Mouse (Mus musculus) midbrain, postnatal 0 days (tissue): ENCODE measurements at regions not wholly inside any gene's neighbourhood (a gene's known extent, or its start where the extent isn't known, plus 50 kb on each side); places are given as distances from the start of the nearest gene placed in this dataset.

Experiments used
- ATAC-seq: fragments of 200-750 bp; cut with Nextera tagmentation; 2 replicates; pipeline ENCODE4 v1.8.0; 2017; ENCODE audit warnings: moderate number of reproducible peaks, mild to moderate bottlenecking, moderate TSS enrichment, moderate library complexity; ENCODE audit not compliant: low FRiP score
- DNase-seq: peaks from one replicate; pipeline ENCODE4 v3.0.0-alpha.2; 2015; ENCODE audit warnings: low spot score
- H3K27ac ChIP-seq: fragments of 300-500 bp; sonication (generic); 2 replicates; pipeline ENCODE4 v1.5.1; 2014; ENCODE audit warnings: low read depth, mild to moderate bottlenecking, low read length, mixed read lengths
- H3K27me3 ChIP-seq: fragments of 300-500 bp; sonication (generic); 2 replicates; pipeline ENCODE4 v1.6.1; 2014; ENCODE audit warnings: low read length, control low read depth, mixed read lengths; ENCODE audit not compliant: insufficient read depth
- H3K36me3 ChIP-seq: fragments of 300-500 bp; sonication (generic); 2 replicates; pipeline ENCODE4 v1.6.1; 2014; ENCODE audit warnings: low read length, control low read depth, mixed read lengths; ENCODE audit not compliant: insufficient read depth
- H3K4me1 ChIP-seq: fragments of 300-500 bp; sonication (generic); 2 replicates; pipeline ENCODE4 v1.6.1; 2014; ENCODE audit warnings: mild to moderate bottlenecking, control low read depth, antibody characterized with exemption, low read length, mixed read lengths; ENCODE audit not compliant: insufficient read depth
- H3K4me2 ChIP-seq: fragments of 300-500 bp; sonication (generic); 2 replicates; pipeline ENCODE4 v1.6.1; 2014; ENCODE audit warnings: low read depth, mild to moderate bottlenecking, low read length, mixed read lengths; ENCODE audit not compliant: poor library complexity, severe bottlenecking
- H3K4me3 ChIP-seq: fragments of 300-500 bp; sonication (generic); 2 replicates; pipeline ENCODE4 v1.5.1; 2014; ENCODE audit warnings: low read depth, mild to moderate bottlenecking, low read length, moderate library complexity
- H3K9ac ChIP-seq: fragments of 300-500 bp; sonication (generic); replicated peaks from 2 replicates; pipeline ENCODE4 v1.6.1; 2014; ENCODE audit warnings: mild to moderate bottlenecking, low read length, moderate library complexity, mixed read lengths; ENCODE audit not compliant: poor library complexity, severe bottlenecking
- H3K9me3 ChIP-seq: fragments of 300-500 bp; sonication (generic); 2 replicates; pipeline ENCODE4 v1.6.1; 2016; ENCODE audit warnings: low read length, control low read depth
- CTCF ChIP-seq: IDR thresholded peaks from 2 replicates; pipeline ENCODE4 v1.5.1; 2016; ENCODE audit warnings: antibody characterized with exemption, mild to moderate bottlenecking
- WGBS: fragments of 180-500 bp; shearing (Covaris S2); extraction: QIAGEN DNeasy Blood & Tissue Kit; methylation state at CpG from one replicate; pipeline ENCODE4 v1.1.7; 2014; 5-methylcytosine and 5-hydroxymethylcytosine counted together

DNA sequence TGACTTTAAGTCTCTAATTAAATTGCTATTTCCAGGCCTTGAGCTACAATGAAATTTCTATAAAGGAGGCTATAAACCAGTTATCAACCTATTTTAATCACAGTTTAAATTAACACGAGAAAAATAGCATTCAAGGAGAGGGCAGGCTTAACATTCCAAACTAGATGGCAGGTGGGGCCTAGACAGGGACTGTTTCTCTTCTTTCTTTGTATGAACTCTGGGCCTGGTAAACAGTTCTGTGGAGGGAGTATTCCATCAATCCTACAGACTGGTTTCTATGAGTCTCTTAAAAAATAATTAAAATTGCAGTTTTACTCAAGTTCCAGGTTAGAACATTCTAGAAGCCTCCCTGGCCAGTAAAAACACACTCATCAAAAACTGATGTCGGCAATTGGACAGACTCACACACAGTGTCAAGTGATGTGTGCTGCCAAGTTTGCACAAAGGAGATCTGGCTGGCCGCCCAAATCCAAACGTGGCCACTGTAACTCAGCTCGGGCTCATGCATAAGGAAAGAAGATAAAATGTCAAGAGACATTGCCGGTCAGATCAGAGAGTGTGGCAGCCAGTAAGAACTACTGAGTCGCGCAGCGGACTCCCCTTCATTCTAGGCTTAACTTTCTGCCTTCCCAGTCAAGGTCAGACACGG is 206.5 kb upstream of the Sash1 start:
- 52% methylated on average over 10 of the region's 10 CpGs for WGBS
- H3K4me1 ChIP-seq, result no peaks in the 10 kb centered on the region
- no peaks in the 10 kb centered on the region for H3K27me3 ChIP-seq
- ATAC-seq (no peak), DNase-seq (peak; percentile 61)
- H3K36me3 ChIP-seq, result no peaks in the 10 kb centered on the region
- H3K9ac ChIP-seq, result no peak overlapping the region
- no peaks in the 10 kb centered on the region for H3K9me3 ChIP-seq
- H3K4me2 ChIP-seq, result no peak overlapping the region
- H3K27ac ChIP-seq, result no peak overlapping the region
- TF ChIP-seq CTCF, result no peak
- no peak overlapping the region for H3K4me3 ChIP-seq

DNA sequence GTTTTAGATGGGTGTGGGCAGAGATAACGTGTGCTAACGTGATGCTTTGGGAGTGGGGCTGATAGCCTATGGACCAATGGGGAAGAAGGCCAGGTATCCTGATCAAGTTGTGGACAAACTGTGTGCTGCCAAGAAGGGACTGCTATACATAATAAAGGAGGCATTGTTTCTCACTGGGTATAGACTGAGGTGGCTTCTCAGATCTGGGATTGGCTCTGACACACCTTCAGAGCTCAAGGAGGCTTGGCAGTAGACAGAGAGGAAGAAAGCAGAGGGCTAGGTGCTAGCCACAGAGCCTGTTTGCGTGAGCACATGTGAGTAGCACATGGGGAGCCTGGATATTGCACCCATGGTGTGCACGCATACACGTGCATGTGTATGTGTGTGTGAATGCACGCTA is 205.1 kb upstream of the Sash1 start:
- no peak overlapping the region for H3K4me3 ChIP-seq
- WGBS, result 93% methylated on average over 6 of the region's 6 CpGs

DNA sequence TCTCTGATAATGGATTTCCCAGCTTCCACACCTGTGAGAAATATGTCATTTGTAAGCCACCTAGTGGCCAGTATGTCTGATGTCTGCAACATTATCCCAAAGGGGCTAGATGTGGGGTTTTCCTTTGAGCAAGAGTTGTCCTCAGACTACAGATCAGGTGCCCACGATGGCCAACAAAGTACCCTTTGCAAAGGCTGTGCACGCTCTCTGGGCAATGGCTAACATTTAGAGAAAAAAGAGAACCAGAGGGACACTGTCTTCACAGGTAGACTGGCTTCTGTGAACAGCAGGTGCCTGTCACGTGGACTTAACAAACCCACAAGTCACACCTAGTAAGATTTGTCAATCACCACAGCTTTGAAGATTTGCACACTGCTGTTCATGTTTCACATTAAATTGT is 202.0 kb upstream of the Sash1 start:
- no peak overlapping the region for H3K4me2 ChIP-seq
- H3K4me3 ChIP-seq, result no peak overlapping the region
- H3K27me3 ChIP-seq, result no peaks in the 10 kb centered on the region
- no peaks in the 10 kb centered on the region for H3K4me1 ChIP-seq
- no peaks in the 10 kb centered on the region for H3K9me3 ChIP-seq
- no peak overlapping the region for H3K9ac ChIP-seq
- no peaks in the 10 kb centered on the region for H3K36me3 ChIP-seq
- H3K27ac ChIP-seq, result no peak overlapping the region
- WGBS, result 92% methylated on average over 3 of the region's 3 CpGs
- TF ChIP-seq CTCF, result peak; percentile 36; the same call in 1 of the 2 replicates
- ATAC-seq (no peak), DNase-seq (no peak)

More for the DNA sequence above, 205.1 kb upstream of the Sash1 start:
- no peaks in the 10 kb centered on the region for H3K27me3 ChIP-seq
- H3K9ac ChIP-seq, result no peak overlapping the region
- no peak overlapping the region for H3K4me2 ChIP-seq
- no peaks in the 10 kb centered on the region for H3K36me3 ChIP-seq
- H3K9me3 ChIP-seq, result no peaks in the 10 kb centered on the region
- no peaks in the 10 kb centered on the region for H3K4me1 ChIP-seq
- ATAC-seq (no peak), DNase-seq (no peak)
- TF ChIP-seq CTCF, result no peak
- no peak overlapping the region for H3K27ac ChIP-seq

DNA sequence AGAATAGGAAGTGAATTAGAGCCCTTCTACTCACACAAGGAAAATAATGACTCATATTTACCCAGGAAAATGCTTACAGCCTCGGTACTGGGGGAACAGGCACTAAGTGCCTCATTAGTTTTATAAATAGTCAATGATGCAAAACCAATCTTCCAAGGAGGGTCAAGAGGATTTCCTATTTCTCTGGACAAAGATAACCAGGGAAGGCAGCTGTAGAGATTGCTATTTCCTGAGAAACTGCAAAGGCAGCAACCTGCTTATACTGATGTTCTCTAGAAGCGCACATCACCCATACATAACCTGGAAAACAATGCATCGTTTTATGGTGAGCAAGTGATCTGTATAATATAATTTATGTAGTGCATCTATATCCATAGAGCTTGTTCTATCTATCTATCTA is 201.3 kb upstream of the Sash1 start:
- no peak overlapping the region for H3K4me3 ChIP-seq
- H3K4me1 ChIP-seq, result no peaks in the 10 kb centered on the region
- H3K9me3 ChIP-seq, result no peaks in the 10 kb centered on the region
- H3K4me2 ChIP-seq, result no peak overlapping the region
- no peak overlapping the region for H3K27ac ChIP-seq
- H3K27me3 ChIP-seq, result no peaks in the 10 kb centered on the region
- WGBS, result 82% methylated on average over 3 of the region's 3 CpGs
- no peak overlapping the region for H3K9ac ChIP-seq
- H3K36me3 ChIP-seq, result no peaks in the 10 kb centered on the region
- DNase-seq (no peak), ATAC-seq (no peak)
- no peak for TF ChIP-seq CTCF

DNA sequence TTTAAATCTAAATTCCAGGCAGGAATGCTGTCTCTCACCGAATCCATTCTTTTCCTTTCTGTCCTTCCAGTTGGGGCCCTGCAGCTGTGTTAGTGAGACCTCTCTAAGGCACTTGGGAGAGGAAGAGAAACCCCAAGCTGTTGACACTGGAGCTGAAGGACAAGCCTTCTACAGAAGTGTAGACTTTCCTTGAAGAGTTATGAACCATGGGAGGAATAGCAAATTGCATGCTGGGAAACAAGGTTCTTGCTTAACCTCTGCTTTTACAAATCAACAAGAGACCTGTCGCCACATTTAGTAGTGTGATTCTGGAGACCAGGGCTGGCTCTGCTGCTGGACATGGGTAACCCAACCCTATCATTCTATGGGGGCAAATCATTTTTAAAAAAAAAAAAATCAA is 200.8 kb upstream of the Sash1 start:
- H3K27ac ChIP-seq, result no peak overlapping the region
- no peak overlapping the region for H3K4me3 ChIP-seq
- no peaks in the 10 kb centered on the region for H3K4me1 ChIP-seq
- H3K27me3 ChIP-seq, result no peaks in the 10 kb centered on the region
- H3K9ac ChIP-seq, result no peak overlapping the region
- TF ChIP-seq CTCF, result no peak
- ATAC-seq (no peak), DNase-seq (no peak)
- H3K4me2 ChIP-seq, result no peak overlapping the region
- no peaks in the 10 kb centered on the region for H3K36me3 ChIP-seq
- WGBS, result 88% methylated on average over 2 of the region's 2 CpGs
- no peaks in the 10 kb centered on the region for H3K9me3 ChIP-seq

DNA sequence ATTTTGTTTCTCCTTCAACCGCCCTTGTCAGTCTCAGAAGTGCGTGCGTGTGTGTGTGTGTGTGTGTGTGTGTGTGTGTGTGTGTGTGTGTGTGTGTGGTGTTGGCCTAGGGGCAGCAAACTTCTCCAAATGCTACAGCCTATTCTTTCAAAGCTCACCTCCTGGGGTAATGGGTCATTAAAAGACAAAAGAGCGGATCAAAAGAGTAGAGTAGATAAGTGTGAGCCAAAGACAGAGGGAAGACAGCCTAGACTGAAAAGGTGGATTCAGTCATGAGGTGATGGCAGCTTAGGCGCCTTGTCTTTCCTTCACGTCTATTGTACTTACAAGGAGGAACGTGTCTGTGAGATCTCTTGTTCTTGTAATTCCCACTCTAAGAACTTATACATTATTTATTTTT is 199.6 kb upstream of the Sash1 start:
- DNase-seq (no peak), ATAC-seq (no peak)
- Histone ChIP-seq H3K4me2 (no peak overlapping the region), H3K9ac (no peak overlapping the region), H3K9me3 (no peaks in the 10 kb centered on the region), H3K27ac (no peak overlapping the region), H3K36me3 (no peaks in the 10 kb centered on the region), H3K4me3 (no peak overlapping the region), H3K4me1 (no peaks in the 10 kb centered on the region), H3K27me3 (no peaks in the 10 kb centered on the region)
- no peak for TF ChIP-seq CTCF
- 72% methylated on average over 7 of the region's 7 CpGs for WGBS
